Mouse (Mus musculus): ENCODE data around the gene Dzip1l.
"Not testable (repeated sequence)": the region's sequence is repeated elsewhere in the genome, so short reads cannot be mapped to it uniquely, and the experiment has no call there.

GRCm38 (mm10) chr9:99599127-99599526, 30.2 kb upstream of the Dzip1l start:
- TF ChIP-seq FLI1 (IDR thresholded peaks at IDR 0.05; ENCODE audit: low read length); GATA1 (IDR thresholded peaks at IDR 0.05; ENCODE audit: borderline replicate concordance, low read length): not testable (repeated sequence)
